Mouse (Mus musculus): ENCODE data around the gene Fbxo27. TPM values are rescaled to one million over a fixed set of nuclear protein-coding genes. Genes with fewer than 3 reads are reported as not detected.
A peak's percentile ranks its signal among the peaks of the same experiment; 100 is the strongest.

Gene Fbxo27
- total RNA-seq, 2 experiments from 2014 or later = 24.6 to 26.2 TPM

DNA sequence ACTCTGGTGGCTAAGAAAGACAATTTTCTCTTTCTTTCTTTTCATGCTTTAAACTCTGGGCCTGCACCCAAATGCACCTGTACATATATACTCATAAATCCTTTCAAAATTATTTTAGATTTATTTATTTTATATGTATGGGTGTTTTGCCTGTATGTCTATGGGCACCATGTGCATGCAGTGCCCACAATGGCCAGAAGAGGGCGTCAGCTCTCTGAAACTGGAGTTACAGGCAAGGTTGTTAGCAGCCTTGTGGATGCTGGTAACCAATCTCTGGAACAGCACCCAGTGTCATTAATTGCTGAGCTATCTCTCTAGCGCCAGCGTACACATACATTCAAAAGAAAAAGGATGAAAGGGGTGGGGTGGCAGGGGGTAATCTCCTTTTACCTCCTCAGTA, 18.3 kb downstream of the Fbxo27 start:
- no peak for DNase-seq (ENCODE audit: extremely low spot score in 1 of 2, low spot score in 2 of 2)
- H3K27ac ChIP-seq = no peak overlapping the region
- H3K4me3 ChIP-seq = no peak overlapping the region
- peak; percentile 17 for TF ChIP-seq CTCF (IDR thresholded peaks at IDR 0.05)
- intact Hi-C loops (cut with DNase I) = no loop called here

DNA sequence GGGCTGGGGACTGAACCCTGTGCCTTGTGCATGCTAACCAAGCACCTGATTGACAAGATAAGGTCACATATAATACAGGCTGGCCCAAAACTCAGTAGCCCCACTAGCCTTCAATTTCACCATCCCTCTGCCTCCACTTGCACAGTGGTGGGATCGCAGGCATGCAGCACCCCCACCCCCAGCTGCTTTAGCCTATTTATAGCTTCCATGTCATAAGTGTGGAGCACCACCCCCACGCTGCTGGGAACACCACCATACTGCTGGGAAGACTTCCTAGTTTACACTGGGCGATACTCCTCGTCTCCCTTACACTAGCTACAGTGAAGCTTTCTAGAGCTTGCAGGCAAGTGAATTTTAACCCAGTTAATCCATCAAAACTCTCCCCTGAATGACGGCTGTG, 22.0 kb downstream of the Fbxo27 start:
- DNase-seq (ENCODE audit: extremely low spot score in 1 of 2, low spot score in 2 of 2) = peak in 1 of 2 experiments; percentile 41

DNA sequence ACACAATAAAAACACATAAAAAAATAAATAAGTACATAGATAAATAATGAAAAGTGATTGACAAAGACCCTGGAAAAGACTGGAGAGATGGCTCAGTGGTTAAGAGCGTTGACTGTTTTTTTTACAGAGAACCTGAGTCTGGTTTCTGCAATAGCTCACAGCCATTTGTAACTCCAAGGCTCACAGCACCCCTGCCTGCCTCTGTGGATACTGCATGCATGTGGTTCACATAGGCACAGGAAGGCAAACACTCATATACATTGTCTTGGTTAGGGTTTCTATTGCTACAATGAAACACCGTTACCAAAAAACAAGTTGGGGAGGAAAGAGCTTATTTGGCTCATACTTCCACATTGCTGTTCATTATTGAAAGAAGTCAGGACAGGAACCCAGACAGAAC, 22.9 kb downstream of the Fbxo27 start:
- H3K27ac ChIP-seq = no peak overlapping the region
- TF ChIP-seq CTCF (IDR thresholded peaks at IDR 0.05) = peak; percentile 10
- no peak overlapping the region for H3K4me3 ChIP-seq
- no peak for DNase-seq (ENCODE audit: extremely low spot score in 1 of 2, low spot score in 2 of 2)
- intact Hi-C loops (cut with DNase I) = no loop called here

More for the DNA sequence above, 22.0 kb downstream of the Fbxo27 start:
- Histone ChIP-seq H3K4me3 (no peak overlapping the region), H3K27ac (no peak overlapping the region)
- no peak for TF ChIP-seq CTCF (IDR thresholded peaks at IDR 0.05)
- intact Hi-C loops (cut with DNase I) = no loop called here

DNA sequence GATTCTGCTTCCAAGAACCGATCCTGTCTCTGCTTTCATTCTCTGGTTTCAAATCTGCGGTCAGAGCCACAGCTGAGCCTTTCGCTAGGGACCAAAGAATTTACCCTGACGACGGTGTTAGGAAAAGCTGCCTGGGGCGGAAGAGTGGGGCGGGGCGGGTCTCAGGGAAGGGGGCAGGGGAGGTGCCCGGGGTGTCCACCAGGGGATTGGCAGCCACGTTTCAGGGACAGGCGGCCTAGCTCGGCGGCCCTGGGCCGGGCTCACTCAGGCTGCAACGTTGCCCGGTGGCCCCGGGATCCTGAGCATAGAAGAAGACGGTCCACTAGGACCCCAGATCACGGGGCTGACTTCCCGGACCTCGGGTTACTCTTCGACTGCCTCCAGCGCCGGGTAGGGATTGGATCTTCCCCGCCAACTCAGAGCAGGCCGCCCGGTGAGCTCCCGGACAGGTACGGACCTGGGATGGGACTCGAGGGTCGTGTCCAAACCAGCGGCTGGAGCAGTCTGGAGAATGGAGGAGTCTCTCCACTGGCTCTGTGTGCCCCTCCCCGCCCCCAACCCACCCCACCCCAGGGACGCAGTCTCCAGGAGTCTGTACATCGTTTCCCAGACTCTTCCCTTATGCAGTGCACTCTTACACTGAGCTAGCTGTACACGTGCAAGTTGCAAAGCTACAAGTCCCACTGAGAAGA, 24.1 kb downstream of the Fbxo27 start, which contains the start of gene Fbxo17:
Gene Fbxo17 (plus strand): TSS at position 215 of the 692 bp plus-strand sequence.
- peak within 1 kb of the TSS; percentile 53 for H3K4me3 ChIP-seq
- intact Hi-C loops (cut with DNase I) = no loop called here
- no peak for DNase-seq (ENCODE audit: extremely low spot score in 1 of 2, low spot score in 2 of 2)
- TF ChIP-seq CTCF (IDR thresholded peaks at IDR 0.05) = peak; percentile 41
- no peak within 1 kb of the TSS for H3K27ac ChIP-seq

DNA sequence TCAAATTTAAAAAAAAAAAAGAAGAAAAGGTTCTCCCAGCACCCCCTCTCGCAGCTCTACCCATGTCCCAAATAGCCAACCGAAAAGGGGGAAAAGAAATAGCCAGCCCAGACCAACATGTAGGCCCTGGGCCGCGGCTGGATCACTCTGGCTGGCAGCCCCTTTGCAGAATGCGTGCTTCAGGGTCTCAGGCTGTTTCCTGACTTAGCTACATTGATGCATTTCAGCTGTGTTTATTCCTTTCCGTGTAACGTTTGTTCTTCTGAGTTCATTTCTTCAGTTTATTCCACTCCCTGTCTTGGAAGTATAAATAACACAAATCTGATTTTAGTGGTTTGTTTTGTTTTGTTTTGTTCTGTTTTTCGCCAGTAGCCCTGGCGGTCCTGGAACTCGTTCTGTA, 25.1 kb downstream of the Fbxo27 start:
- Histone ChIP-seq H3K27ac (no peak overlapping the region), H3K4me3 (no peak overlapping the region)
- no peak for TF ChIP-seq CTCF (IDR thresholded peaks at IDR 0.05)
- intact Hi-C loops (cut with DNase I) = no loop called here
- DNase-seq (ENCODE audit: extremely low spot score in 1 of 2, low spot score in 2 of 2) = no peak

DNA sequence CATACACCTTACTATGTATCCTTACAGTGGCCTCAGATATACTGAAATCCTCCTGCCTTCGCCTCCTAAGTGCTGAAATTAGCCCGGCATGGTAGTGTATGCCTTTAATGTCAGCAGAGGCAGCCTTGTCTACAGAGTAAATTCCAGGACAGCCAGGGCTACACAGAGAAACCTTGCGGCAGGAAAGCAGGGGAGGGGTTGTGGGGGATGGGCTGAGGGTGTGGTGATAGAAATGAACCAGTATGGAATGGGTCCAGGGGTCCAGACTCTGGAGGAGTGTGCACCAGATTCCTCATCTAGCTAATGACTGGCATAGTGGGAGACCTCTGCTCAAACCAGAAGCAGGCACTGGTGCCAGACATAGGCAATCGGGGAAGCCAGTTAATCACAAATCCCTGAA, 26.5 kb downstream of the Fbxo27 start:
- no peak overlapping the region for H3K27ac ChIP-seq
- intact Hi-C loops (cut with DNase I) = no loop called here
- DNase-seq (ENCODE audit: extremely low spot score in 1 of 2, low spot score in 2 of 2) = no peak
- H3K4me3 ChIP-seq = no peak overlapping the region
- TF ChIP-seq CTCF (IDR thresholded peaks at IDR 0.05) = no peak

DNA sequence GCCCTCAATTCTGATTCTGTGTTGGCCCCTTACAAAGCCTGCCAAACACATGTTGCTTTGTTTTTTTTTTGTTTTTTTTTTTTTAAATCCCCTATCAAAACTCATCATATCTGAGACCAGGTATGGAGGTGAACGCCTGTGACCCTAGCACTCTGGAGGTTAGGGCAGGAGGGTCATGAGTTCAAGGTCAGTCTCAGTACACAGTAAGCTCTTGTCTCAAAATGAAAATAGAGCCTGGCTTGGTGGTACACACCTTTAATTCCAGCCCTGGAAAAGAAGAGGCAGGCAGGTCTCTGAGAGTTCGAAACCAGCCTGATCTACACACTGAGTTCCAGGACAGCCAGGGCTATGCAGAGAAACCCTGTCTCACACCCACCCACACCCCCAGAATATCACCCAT, 27.0 kb downstream of the Fbxo27 start:
- no peak overlapping the region for H3K27ac ChIP-seq
- H3K4me3 ChIP-seq = no peak overlapping the region
- no peak for DNase-seq (ENCODE audit: extremely low spot score in 1 of 2, low spot score in 2 of 2)
- intact Hi-C loops (cut with DNase I) = no loop called here
- no peak for TF ChIP-seq CTCF (IDR thresholded peaks at IDR 0.05)

DNA sequence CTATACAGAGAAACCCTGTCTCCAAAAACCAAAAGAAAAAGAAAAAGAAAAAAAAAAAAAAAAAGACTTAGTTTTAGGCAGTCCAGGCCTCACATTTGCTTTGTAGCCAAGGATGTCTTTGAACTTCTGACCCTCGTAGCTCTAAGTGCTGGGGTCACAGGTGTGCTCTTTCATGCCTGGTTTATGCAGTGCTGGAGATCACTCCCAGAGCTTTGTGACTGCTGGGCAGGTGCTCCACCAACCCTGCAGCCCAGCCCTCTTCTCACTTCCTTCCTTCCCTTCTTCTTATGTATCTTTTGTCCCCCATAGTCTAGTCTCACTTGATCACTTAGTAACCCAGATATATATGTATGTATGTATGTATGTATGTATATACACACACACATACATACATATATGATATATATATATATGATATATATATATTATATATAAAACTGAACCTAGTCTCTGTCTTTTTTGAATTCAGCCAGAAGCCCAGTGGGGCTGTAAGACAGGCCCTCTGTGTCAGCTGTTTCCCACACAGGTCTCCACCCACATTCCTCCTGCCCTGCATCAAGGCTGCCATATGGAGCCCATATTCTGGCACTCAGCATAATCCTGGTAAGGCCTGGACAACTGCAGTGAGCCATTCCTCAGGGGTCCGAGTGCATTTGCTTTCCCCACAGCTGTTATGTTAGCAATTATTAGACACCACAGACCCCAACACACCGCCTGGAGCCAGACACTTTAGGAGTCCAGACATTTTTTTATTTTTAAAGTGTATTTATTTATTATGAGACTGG, 28.3 kb downstream of the Fbxo27 start:
- TF ChIP-seq CTCF (IDR thresholded peaks at IDR 0.05) = no peak
- Histone ChIP-seq H3K27ac (no peak overlapping the region), H3K4me3 (no peak overlapping the region)
- intact Hi-C loops (cut with DNase I) = no loop called here
- no peak for DNase-seq (ENCODE audit: extremely low spot score in 1 of 2, low spot score in 2 of 2)

DNA sequence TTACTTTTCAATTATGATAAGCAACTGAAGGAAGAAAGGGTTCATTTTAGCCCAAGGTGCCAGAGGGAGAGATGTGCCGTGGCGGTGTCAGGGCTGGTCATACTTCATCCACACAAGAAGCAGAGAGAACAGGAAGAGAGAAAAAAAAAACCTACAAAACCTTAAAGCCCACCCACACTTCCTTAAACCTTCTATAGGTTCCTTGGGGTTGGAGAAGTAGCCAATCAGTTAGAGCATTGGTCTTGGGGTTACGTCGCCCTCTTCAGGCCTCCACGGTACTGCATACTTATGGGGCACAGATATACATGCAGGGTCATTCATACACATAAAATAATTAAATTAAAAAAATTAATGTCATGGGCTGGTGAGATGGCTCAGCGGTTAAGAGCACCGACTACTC, 29.4 kb downstream of the Fbxo27 start:
- TF ChIP-seq CTCF (IDR thresholded peaks at IDR 0.05) = no peak; the same call in 1 of the 2 replicates
- no peak overlapping the region for H3K4me3 ChIP-seq
- intact Hi-C loops (cut with DNase I) = no loop called here
- no peak for DNase-seq (ENCODE audit: extremely low spot score in 1 of 2, low spot score in 2 of 2)
- H3K27ac ChIP-seq = no peak overlapping the region

DNA sequence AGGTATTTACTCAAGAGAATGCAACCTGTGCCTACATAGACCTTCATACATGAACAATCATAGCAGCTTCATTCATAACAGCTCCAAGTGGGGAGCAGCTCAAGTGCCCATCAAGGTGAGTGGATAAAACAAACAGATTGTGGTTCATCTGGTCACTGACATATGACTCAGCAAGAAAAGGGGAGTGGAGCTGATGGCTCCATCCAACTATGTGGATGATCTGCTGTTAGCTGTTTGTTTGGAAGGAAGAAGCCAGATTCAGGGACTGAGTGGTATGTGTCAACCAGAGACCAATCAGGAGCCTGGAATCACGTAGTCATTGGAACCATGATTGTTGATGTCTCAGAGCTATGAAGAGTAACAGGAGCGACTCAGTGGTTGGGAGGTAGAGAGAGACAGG, 32.0 kb downstream of the Fbxo27 start:
- TF ChIP-seq CTCF (IDR thresholded peaks at IDR 0.05) = no peak
- intact Hi-C loops (cut with DNase I) = loop anchor here (5.0 kb wide), 1 partner anchor 157 kb away; no protein-coding TSS in a partner anchor
- no peak overlapping the region for H3K27ac ChIP-seq
- no peak for DNase-seq (ENCODE audit: extremely low spot score in 1 of 2, low spot score in 2 of 2)
- H3K4me3 ChIP-seq = no peak overlapping the region

DNA sequence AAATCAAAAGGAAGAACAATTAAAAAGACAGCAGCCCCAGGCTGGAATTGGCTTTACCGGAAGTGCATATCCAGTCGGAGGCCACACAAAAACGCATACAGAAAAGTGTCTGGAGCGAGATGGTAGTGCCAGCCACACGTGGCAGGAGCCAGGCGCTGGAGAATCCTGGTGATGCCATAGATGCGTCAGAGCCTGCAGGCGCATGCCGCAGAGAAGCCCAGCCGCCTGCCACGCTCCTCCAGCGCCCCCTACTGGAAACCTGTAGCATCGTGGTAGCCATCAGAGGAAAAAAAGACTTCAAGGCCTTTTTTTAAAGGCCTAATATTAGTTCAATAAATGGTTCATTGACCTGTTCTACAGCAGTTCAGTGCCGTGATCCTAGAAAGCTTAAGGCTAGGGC, 34.0 kb downstream of the Fbxo27 start:
- intact Hi-C loops (cut with DNase I) = loop anchor here (2.0 to 5.0 kb wide), 3 partner anchors 126 to 282 kb away; no protein-coding TSS in a partner anchor
- Histone ChIP-seq H3K4me3 (peak overlapping the region; percentile 32; the same call in 1 of the 2 replicates), H3K27ac (peak overlapping the region; percentile 68)
- no peak; the same call in none of the 2 replicates for TF ChIP-seq CTCF (IDR thresholded peaks at IDR 0.05)
- peak; percentile 81 to 88 for DNase-seq (ENCODE audit: extremely low spot score in 1 of 2, low spot score in 2 of 2)

DNA sequence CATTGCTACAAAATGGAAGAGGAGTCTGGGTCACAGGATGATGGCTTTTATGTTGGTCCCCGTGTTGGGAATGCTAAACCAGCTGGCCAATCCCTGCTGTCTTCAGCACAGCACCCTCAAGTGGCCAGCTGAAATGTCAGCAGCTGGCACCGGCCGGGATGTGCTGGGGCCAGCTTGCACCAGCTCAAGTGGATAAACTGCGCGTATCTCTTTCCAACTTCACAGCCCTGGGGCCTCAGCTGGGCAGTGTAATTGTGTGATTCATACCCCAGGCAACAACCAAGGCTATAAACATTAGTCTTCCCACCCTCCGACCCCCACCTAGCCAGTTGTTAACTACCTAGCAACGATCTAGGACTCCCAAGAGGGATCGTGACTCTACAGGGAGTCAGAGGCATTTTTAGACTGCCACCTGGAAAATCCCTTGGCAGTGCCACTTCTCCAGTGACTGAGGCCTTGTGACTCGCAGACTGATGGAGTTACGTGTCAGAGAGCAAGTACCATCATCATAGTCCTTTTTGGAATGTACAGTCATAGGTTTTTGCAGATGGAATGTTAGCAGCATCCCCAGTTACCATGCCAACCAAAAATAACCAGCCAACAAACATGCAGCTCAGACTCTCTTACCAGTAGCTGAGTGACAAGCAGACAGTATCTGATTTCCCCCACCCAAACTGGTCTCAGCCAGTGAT, 35.1 kb downstream of the Fbxo27 start:
- no peak overlapping the region for H3K4me3 ChIP-seq
- DNase-seq (ENCODE audit: extremely low spot score in 1 of 2, low spot score in 2 of 2) = peak; percentile 39 to 41
- H3K27ac ChIP-seq = peak overlapping the region; percentile 69
- intact Hi-C loops (cut with DNase I) = loop anchor here (2.0 to 5.0 kb wide), 3 partner anchors 127 to 283 kb away; no protein-coding TSS in a partner anchor
- peak; percentile 60 for TF ChIP-seq CTCF (IDR thresholded peaks at IDR 0.05)

Measured in left cerebral cortex, adult 2 months (tissue).